In the genomic region with DNA sequence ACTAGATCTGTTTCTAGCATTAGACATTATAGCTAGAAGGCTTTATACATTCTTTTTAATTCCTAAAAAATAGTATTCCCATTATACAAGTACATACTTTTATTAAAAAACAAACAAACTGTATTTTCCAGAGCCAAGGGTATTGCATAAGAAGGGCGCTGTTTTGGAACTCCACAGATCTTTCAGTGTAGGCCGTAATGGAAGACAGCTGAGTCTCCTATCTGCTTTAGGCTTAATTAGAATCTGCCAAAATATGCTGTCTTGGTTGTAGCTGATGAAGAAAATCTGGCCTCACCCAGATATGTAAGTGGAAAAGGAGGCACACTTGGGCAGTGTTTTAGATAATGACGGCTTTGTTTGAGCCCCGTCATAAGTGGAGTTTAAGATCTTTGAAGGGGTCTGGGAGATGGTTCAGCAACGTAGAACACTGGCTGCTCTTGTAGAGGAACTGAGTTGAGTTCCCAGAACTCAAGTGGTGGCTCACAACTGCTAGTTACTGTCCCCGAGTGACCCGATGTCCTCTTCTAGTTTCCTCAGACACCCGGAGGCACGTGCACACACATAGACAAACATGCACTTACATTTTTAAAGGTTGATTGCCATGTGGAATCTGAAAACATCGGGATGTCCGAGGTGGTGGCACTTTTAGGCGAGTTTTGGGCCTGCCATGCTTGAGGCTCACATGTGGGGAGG, we compare ENCODE assay signal across 23 mouse cellular contexts.
DNase-seq lines count a peak whose midpoint lies in the region; ATAC-seq and TF ChIP-seq lines count a peak whose summit lies in the region.
"Had no signal": no experiment of that assay in that cellular context is flagged by ENCODE, and none has a peak within 500 bp of the region (broad histone marks: within the 10 kb centered on the region; RNA-seq: fewer than 3 reads in every experiment).

No protein-coding gene starts in this region.

- ATAC-seq in lung, embryonic 14.5 days (ENCODE audit: insufficient read depth), result no peak
- ATAC-seq in lung, embryonic 16.5 days (ENCODE audit: low read depth), result peak; percentile 73
- ATAC-seq: forebrain, embryonic 14.5 days; Patski had no signal

- H3K27ac ChIP-seq in heart, adult 2 months, result no peak overlapping the region
- H3K27ac ChIP-seq in lung, embryonic 14.5 days (ENCODE audit: low read depth), result no peak overlapping the region
- H3K27ac ChIP-seq in lung, embryonic 16.5 days (ENCODE audit: low read length), result peak overlapping the region; percentile 65
- H3K27ac ChIP-seq: embryonic facial prominence, embryonic 15.5 days; forebrain, embryonic 10.5 days; gastrocnemius, adult 2 months; heart, embryonic 10.5 days; heart, embryonic 15.5 days; hindbrain, embryonic 15.5 days had no signal

- peaks cover 3% of the 10 kb centered on the region; the same call in 1 of the 2 replicates for H3K4me1 ChIP-seq in heart, adult 2 months (ENCODE audit: control insufficient read depth, insufficient read depth, low read length)
- H3K4me1 ChIP-seq in lung, embryonic 14.5 days (ENCODE audit: insufficient read depth), result no peaks in the 10 kb centered on the region
- H3K4me1 ChIP-seq in lung, embryonic 16.5 days (replicated peaks; ENCODE audit: control insufficient read depth, insufficient read depth, low read length), result peaks cover 11% of the 10 kb centered on the region
- H3K4me1 ChIP-seq: embryonic facial prominence, embryonic 15.5 days; forebrain, embryonic 10.5 days; heart, embryonic 10.5 days; heart, embryonic 15.5 days; hindbrain, embryonic 15.5 days had no signal

- H3K9ac ChIP-seq in heart, adult 2 months (ENCODE audit: low read depth, low read length), result no peak overlapping the region
- no peak overlapping the region for H3K9ac ChIP-seq in lung, embryonic 14.5 days
- no peak overlapping the region for H3K9ac ChIP-seq in lung, embryonic 16.5 days (ENCODE audit: low read length)
- H3K9ac ChIP-seq: embryonic facial prominence, embryonic 15.5 days; heart, embryonic 15.5 days; hindbrain, embryonic 15.5 days had no signal

- no peak for TF ChIP-seq EP300 in heart, adult 2 months (IDR thresholded peaks at IDR 0.05; ENCODE audit: insufficient read depth, low read depth, low read length)

- DNase-seq in heart, adult 2 months, result peak; percentile 32
- no peak for DNase-seq in heart, postnatal 25 days (ENCODE audit: low spot score)
- DNase-seq in lung, embryonic 14.5 days, result peak; percentile 32
- DNase-seq in lung, postnatal 36 days, result peak; percentile 56
- DNase-seq in cerebellum, adult 9-10 months, result no peak
- DNase-seq in retina, postnatal 1 day, result no peak
- DNase-seq: adrenal gland, adult 2 months; adrenal gland, postnatal 25 days; cerebellum, adult 2 months; cerebellum, postnatal 14 days; embryo, embryonic 11 days; gastrocnemius, adult 2 months; gastrocnemius, postnatal 36 days had no signal

- H3K79me2 ChIP-seq in heart, adult 2 months (replicated peaks; ENCODE audit: control insufficient read depth, insufficient read depth, low read length), result no peaks in the 10 kb centered on the region

- 52% methylated on average over 12 of the region's 12 CpGs for WGBS in heart, adult 2 months
- WGBS in lung, embryonic 14.5 days, result 67% methylated on average over 12 of the region's 12 CpGs
- 43% methylated on average over 12 of the region's 12 CpGs for WGBS in lung, embryonic 16.5 days

- H3K27me3 ChIP-seq in heart, adult 2 months (ENCODE audit: control insufficient read depth, insufficient read depth, low read length), result no peaks in the 10 kb centered on the region
- no peaks in the 10 kb centered on the region for H3K27me3 ChIP-seq in lung, embryonic 14.5 days (ENCODE audit: insufficient read depth, low read length)
- no peaks in the 10 kb centered on the region for H3K27me3 ChIP-seq in lung, embryonic 16.5 days (ENCODE audit: control insufficient read depth, insufficient read depth, low read depth, low read length)
- H3K27me3 ChIP-seq: CH12.LX; embryonic facial prominence, embryonic 15.5 days; heart, embryonic 15.5 days; hindbrain, embryonic 15.5 days had no signal

- no peaks in the 10 kb centered on the region for H3K9me3 ChIP-seq in lung, embryonic 14.5 days (ENCODE audit: low read depth, low read length)
- no peaks in the 10 kb centered on the region for H3K9me3 ChIP-seq in lung, embryonic 16.5 days (ENCODE audit: control insufficient read depth, low read length)
- H3K9me3 ChIP-seq: embryonic facial prominence, embryonic 15.5 days; forebrain, embryonic 10.5 days; heart, embryonic 10.5 days; heart, embryonic 15.5 days; hindbrain, embryonic 15.5 days had no signal

- no peak for TF ChIP-seq POLR2A in heart, adult 2 months (IDR thresholded peaks at IDR 0.05; ENCODE audit: insufficient read depth, low read depth, low read length)

- intact Hi-C loops in heart, adult 2 months (cut with DNase I), result no loop called here
- intact Hi-C loops in heart, postnatal 25 days (cut with DNase I), result no loop called here

- no peak overlapping the region for H3K4me2 ChIP-seq in lung, embryonic 14.5 days
- H3K4me2 ChIP-seq in lung, embryonic 16.5 days (ENCODE audit: low read depth, low read length), result no peak overlapping the region
- H3K4me2 ChIP-seq: embryonic facial prominence, embryonic 15.5 days; heart, embryonic 15.5 days; hindbrain, embryonic 15.5 days had no signal

- no peak for TF ChIP-seq CTCF in heart, adult 2 months (IDR thresholded peaks at IDR 0.05)
- TF ChIP-seq CTCF in lung, embryonic 14.5 days (IDR thresholded peaks at IDR 0.05; ENCODE audit: low read depth), result no peak

- H3K36me3 ChIP-seq in heart, adult 2 months (ENCODE audit: control insufficient read depth, insufficient read depth, low read length), result no peaks in the 10 kb centered on the region
- no peaks in the 10 kb centered on the region for H3K36me3 ChIP-seq in lung, embryonic 14.5 days (ENCODE audit: insufficient read depth)
- H3K36me3 ChIP-seq in lung, embryonic 16.5 days (ENCODE audit: control insufficient read depth, insufficient read depth, low read length), result no peaks in the 10 kb centered on the region
- H3K36me3 ChIP-seq: embryonic facial prominence, embryonic 15.5 days; heart, embryonic 10.5 days; heart, embryonic 15.5 days; hindbrain, embryonic 15.5 days had no signal

- no peak overlapping the region for H3K4me3 ChIP-seq in heart, adult 2 months
- no peak overlapping the region for H3K4me3 ChIP-seq in lung, embryonic 14.5 days (ENCODE audit: low read depth, low read length)
- no peak overlapping the region for H3K4me3 ChIP-seq in lung, embryonic 16.5 days (ENCODE audit: low read length)
- H3K4me3 ChIP-seq: embryonic facial prominence, embryonic 15.5 days; erythroblast, embryonic 14.5 days; forebrain, embryonic 10.5 days; gastrocnemius, adult 2 months; heart, embryonic 10.5 days; heart, embryonic 15.5 days; hindbrain, embryonic 15.5 days had no signal

Comparison
In these comparisons a context has a peak if more than half of its experiments do, and no peak if none do; other contexts are left out.
1. DNase-seq: peak in heart, adult 2 months (2 of 2), lung, embryonic 14.5 days (single experiment) and lung, postnatal 36 days (single experiment); none in heart, postnatal 25 days (single experiment), cerebellum, adult 9-10 months (single experiment) and retina, postnatal 1 day (single experiment).